Mouse (Mus musculus) midbrain, embryonic 16.5 days (tissue): Measurements from ENCODE around the gene Rspry1. TPM values are rescaled to one million over a fixed set of nuclear protein-coding genes. Genes with fewer than 3 reads are reported as not detected.

Source experiments
- ATAC-seq: fragments of 200-750 bp; cut with Nextera tagmentation; 2 replicates; pipeline ENCODE4 v1.8.0; 2017; ENCODE audit warnings: moderate TSS enrichment
- H3K27ac ChIP-seq: fragments of 300-500 bp; sonication (generic); 2 replicates; pipeline ENCODE4 v1.5.1; 2014; ENCODE audit warnings: mild to moderate bottlenecking, low read length, mixed read lengths
- H3K27me3 ChIP-seq: fragments of 300-500 bp; sonication (generic); 2 replicates; pipeline ENCODE4 v1.6.1; 2014; ENCODE audit warnings: low read depth, low read length, mixed read lengths; ENCODE audit not compliant: control insufficient read depth, insufficient read depth
- H3K36me3 ChIP-seq: fragments of 300-500 bp; sonication (generic); 2 replicates; pipeline ENCODE4 v1.6.1; 2014; ENCODE audit warnings: mild to moderate bottlenecking, low read length, moderate library complexity, mixed read lengths; ENCODE audit not compliant: control insufficient read depth, insufficient read depth
- H3K4me1 ChIP-seq: fragments of 300-500 bp; sonication (generic); 2 replicates; pipeline ENCODE4 v1.6.1; 2014; ENCODE audit warnings: mild to moderate bottlenecking, low read length, mixed read lengths; ENCODE audit not compliant: control insufficient read depth, insufficient read depth
- H3K4me2 ChIP-seq: fragments of 300-500 bp; sonication (generic); 2 replicates; pipeline ENCODE4 v1.6.1; 2014; ENCODE audit warnings: mild to moderate bottlenecking, low read length, mixed read lengths
- H3K4me3 ChIP-seq: fragments of 300-500 bp; sonication (generic); 2 replicates; pipeline ENCODE4 v1.5.1; 2014; ENCODE audit warnings: low read depth, mild to moderate bottlenecking, low read length, moderate library complexity, mixed read lengths
- H3K9ac ChIP-seq: fragments of 300-500 bp; sonication (generic); 2 replicates; pipeline ENCODE4 v1.6.1; 2014; ENCODE audit warnings: low read depth, low read length, mixed read lengths
- H3K9me3 ChIP-seq: fragments of 300-500 bp; sonication (generic); replicated peaks from 2 replicates; pipeline ENCODE4 v1.6.1; 2014; ENCODE audit warnings: mild to moderate bottlenecking, low read length, mixed read lengths; ENCODE audit not compliant: control insufficient read depth, poor library complexity, severe bottlenecking
- WGBS: fragments of 180-500 bp; shearing (Covaris S2); extraction: QIAGEN DNeasy Blood & Tissue Kit; methylation state at CpG from one replicate; pipeline ENCODE4 v1.1.7; 2014; 5-methylcytosine and 5-hydroxymethylcytosine counted together
- polyA plus RNA-seq: library from polyadenylated mRNA; unstranded; fragments of >200 nt; fragmentation: Nextera tagmentation; extraction: Ambion mirVana; gene quantifications from 2 replicates; pipeline ENCODE4 v1.2.1, GENCODE M21; 2015

Gene Rspry1
- polyA plus RNA-seq, 1 experiment from 2014 or later: 51.2 TPM

DNA sequence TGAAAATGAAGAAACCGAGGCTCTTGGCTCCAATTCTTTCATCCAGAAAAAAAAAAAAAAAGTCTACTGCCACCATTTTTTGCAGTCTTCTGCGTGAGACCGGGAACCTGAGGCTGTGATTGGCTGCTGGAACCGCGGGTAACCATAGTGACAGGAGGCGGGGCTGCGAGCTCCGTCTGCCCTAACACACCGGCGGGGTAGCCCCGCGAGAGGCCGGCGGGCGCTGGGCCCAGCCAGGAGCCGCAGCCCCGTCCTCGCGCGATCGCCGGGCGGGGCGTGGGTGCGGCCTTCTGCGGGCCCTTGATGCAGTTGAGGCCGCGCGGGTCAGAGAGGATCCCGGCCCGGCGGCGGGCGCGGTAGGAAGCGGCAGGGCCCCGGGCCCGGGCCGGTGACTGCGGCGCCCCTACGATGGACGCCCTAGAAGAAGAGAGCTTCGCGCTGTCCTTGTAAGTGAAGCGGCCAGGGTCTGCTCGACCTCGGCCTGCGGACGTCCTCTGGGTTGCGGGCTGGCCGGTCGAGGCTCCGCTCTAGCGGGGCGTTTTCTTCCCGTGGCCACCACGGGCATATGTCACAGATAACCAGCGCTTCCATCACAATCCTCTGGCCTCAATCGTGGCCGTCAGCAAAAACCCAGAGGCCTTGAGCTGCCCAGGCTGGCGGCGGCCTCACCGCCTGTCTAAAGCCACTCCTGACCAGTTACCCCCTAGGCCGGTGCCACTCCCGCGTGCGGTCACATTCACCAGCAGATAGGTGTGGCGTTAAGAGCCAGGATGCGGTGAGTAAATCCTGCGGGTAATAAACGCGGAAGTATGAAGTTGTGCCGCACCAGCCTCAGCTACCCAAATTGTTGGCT, 64.9 kb downstream of the Rspry1 start, which contains the start of gene Arl2bp:
TSS of gene Arl2bp (plus strand) at position 145 of the 853 bp plus-strand sequence.
- H3K9me3 ChIP-seq: no peaks in the 10 kb centered on the region
- peaks cover 13% of the 10 kb centered on the region for H3K4me1 ChIP-seq
- peak; percentile 99 for ATAC-seq
- H3K27me3 ChIP-seq: no peaks in the 10 kb centered on the region
- peak within 1 kb of the TSS; percentile 63 for H3K4me2 ChIP-seq
- WGBS: under 1% methylated on average over 74 of the region's 74 CpGs
- peak within 1 kb of the TSS; percentile 98 for H3K9ac ChIP-seq
- peaks cover 13% of the 10 kb centered on the region for H3K36me3 ChIP-seq
- H3K4me3 ChIP-seq: peak within 1 kb of the TSS; percentile 80
- H3K27ac ChIP-seq: peak within 1 kb of the TSS; percentile 97

GRCm38 (mm10) chr8:94674384-94674783, 72.6 kb downstream of the Rspry1 start:
- 0 out of 2 replicates have a peak, but pooled peaks cover 6% of the 10 kb centered on the region for H3K4me1 ChIP-seq
- H3K36me3 ChIP-seq: peaks cover 41% of the 10 kb centered on the region
- H3K4me2 ChIP-seq: no peak overlapping the region
- no peak overlapping the region for H3K4me3 ChIP-seq
- no peak for ATAC-seq
- H3K27ac ChIP-seq: no peak overlapping the region
- H3K9ac ChIP-seq: no peak overlapping the region
- 87% methylated on average over 5 of the region's 5 CpGs for WGBS
- no peaks in the 10 kb centered on the region for H3K27me3 ChIP-seq
- H3K9me3 ChIP-seq: no peaks in the 10 kb centered on the region

DNA sequence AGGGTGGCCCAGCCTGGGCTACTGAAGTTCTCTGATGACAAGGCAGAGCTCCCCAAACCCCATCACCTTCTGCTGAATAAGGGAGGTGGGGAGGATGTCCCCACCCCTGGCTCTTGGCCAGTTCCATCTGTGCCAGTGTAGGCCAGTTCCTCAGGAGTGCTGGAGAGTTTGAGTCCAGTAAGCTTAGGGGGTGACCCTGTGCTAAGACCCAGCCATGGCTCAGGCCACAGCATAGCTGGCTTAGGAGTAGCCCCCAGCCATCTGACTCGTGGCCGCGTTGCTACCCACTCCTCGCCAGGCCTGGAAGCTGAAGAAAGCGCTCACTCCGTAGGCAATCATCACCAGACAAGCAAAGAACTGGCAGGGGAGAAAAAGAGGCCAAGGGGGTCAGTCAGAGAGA, 74.2 kb downstream of the Rspry1 start:
- no peak overlapping the region for H3K27ac ChIP-seq
- H3K9me3 ChIP-seq: no peaks in the 10 kb centered on the region
- WGBS: 81% methylated on average over 6 of the region's 6 CpGs
- H3K4me3 ChIP-seq: no peak overlapping the region
- peaks cover 35% of the 10 kb centered on the region for H3K36me3 ChIP-seq
- H3K9ac ChIP-seq: no peak overlapping the region
- peak; percentile 26; the same call in 1 of the 2 replicates for ATAC-seq
- H3K4me1 ChIP-seq: 0 out of 2 replicates have a peak, but pooled peaks cover 6% of the 10 kb centered on the region
- no peak overlapping the region for H3K4me2 ChIP-seq
- no peaks in the 10 kb centered on the region for H3K27me3 ChIP-seq

- peak; percentile 26; the same call in 1 of the 2 replicates for ATAC-seq
- Histone ChIP-seq H3K4me1 (0 out of 2 replicates have a peak, but pooled peaks cover 6% of the 10 kb centered on the region), H3K4me3 (no peak overlapping the region), H3K27me3 (no peaks in the 10 kb centered on the region), H3K9ac (no peak overlapping the region), H3K9me3 (no peaks in the 10 kb centered on the region), H3K4me2 (no peak overlapping the region), H3K27ac (peak overlapping the region; percentile 50), H3K36me3 (peaks cover 13% of the 10 kb centered on the region)
- WGBS: 56% methylated on average over 9 of the region's 9 CpGs
Measured at GRCm38 (mm10) chr8:94678582-94678981, 76.8 kb downstream of the Rspry1 start.

DNA sequence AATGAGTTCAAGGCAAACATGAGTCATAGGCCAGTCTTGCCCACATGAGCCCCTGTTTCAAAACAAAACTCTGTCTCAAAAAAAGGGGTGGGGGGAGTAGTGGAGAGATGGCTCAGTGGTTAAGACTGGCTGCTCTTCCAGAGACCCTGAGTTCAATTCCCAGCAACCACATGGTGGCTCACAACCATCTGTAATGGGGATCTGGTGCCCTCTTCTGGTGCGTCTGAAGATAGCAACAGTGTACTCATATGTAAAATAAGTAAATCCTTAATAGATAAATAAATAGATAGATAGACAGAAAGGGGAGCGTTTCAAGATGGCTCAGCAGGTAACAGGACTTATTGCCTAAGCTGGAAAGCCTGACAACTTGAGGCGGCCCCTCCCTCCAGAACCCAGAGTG, 78.7 kb downstream of the Rspry1 start:
- Histone ChIP-seq H3K9me3 (no peaks in the 10 kb centered on the region), H3K9ac (no peak overlapping the region), H3K4me3 (no peak overlapping the region), H3K4me1 (0 out of 2 replicates have a peak, but pooled peaks cover 6% of the 10 kb centered on the region), H3K4me2 (no peak overlapping the region), H3K36me3 (0 out of 2 replicates have a peak, but pooled peaks cover 4% of the 10 kb centered on the region), H3K27ac (no peak overlapping the region), H3K27me3 (no peaks in the 10 kb centered on the region)
- WGBS: 84% methylated on average over 3 of the region's 3 CpGs
- ATAC-seq: no peak

DNA sequence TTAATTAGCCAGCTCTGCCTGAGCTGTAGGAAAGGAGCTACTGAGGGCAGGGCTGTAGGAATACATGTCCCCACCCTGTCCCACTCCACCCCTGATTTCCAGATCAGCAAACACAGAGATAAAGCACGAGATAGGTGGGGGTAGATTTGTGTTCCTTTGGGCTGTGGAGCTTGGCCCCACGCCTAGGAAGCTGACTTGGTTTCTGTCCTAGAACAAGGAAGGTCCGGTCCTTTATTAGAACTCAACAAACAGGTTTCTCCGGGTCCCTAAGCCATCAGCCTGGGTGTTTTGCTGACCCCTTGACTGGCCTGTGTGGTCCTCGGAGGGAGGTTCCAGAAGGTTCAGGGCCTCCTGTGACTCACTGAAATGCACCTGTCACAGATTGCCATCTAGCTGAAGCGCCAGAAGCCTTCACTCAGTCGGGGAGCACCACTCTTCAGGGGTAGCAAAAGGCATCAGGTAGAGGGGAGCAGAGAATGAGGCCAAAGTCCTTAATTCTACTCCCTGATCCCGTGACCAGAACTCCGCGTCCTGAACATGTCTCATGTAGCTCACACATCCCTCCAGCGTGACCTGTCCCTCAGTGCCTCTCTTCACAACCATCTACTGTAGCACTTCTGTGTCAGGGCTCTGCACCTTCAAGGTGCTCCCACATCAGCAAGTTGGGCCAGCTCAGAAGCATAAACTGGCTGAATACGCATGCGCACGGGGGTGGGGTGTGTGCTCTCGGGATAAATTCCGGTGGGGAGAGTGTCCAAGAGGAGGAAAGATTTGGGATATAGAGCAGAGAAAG, 81.2 kb downstream of the Rspry1 start:
- Histone ChIP-seq H3K4me1 (0 out of 2 replicates have a peak, but pooled peaks cover 6% of the 10 kb centered on the region), H3K27me3 (no peaks in the 10 kb centered on the region), H3K4me3 (no peak overlapping the region), H3K9ac (no peak overlapping the region), H3K36me3 (no peaks in the 10 kb centered on the region), H3K27ac (no peak overlapping the region), H3K4me2 (no peak overlapping the region), H3K9me3 (no peaks in the 10 kb centered on the region)
- WGBS: 82% methylated on average over 16 of the region's 16 CpGs
- ATAC-seq: no peak

DNA sequence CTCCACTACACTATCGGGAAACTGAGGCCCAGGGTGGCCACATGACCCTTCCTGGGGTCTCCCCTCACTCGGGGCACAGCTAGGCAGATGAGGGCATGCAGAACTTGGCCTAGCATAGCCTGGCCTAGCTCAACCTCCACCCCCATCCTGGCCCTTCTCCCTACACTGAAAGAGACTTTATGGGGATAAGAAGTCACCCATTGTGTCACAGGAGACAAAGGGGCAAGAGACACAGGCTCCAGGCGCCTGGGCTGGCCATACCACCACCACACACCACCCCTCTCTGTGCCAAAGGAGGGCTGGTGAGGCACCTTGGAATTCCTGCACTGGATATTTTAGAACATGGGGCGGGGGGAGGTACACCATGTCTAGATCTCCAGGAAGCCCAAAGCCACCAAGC, 82.5 kb downstream of the Rspry1 start:
- no peak for ATAC-seq
- 79% methylated on average over 4 of the region's 4 CpGs for WGBS

DNA sequence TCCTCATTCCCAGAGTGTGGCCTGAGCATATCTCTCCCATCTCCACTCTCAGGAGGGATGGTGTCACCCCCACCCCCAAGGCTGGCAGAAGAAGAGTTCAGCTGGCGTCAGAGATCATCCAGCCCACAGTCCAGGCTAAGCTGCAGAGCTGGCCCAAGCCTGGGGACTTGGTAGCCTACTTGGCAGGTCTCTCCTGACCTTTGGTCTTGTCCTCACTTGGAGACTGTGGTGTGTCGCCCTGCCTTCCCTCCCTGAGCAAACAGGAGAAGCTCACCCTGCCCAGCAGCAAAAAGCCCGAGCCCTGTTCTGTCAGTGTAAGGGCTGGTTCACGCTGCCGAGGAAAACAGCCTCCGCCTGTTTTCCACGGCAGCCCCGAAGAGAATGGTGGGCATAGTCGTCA, 84.2 kb downstream of the Rspry1 start:
- 70% methylated on average over 9 of the region's 9 CpGs for WGBS
- no peak overlapping the region for H3K9ac ChIP-seq
- H3K4me2 ChIP-seq: no peak overlapping the region
- H3K27ac ChIP-seq: no peak overlapping the region
- H3K27me3 ChIP-seq: no peaks in the 10 kb centered on the region
- H3K4me1 ChIP-seq: no peaks in the 10 kb centered on the region
- no peaks in the 10 kb centered on the region for H3K36me3 ChIP-seq
- ATAC-seq: no peak
- no peak overlapping the region for H3K4me3 ChIP-seq
- H3K9me3 ChIP-seq: no peaks in the 10 kb centered on the region

More for the DNA sequence above, 82.5 kb downstream of the Rspry1 start:
- Histone ChIP-seq H3K4me2 (no peak overlapping the region), H3K4me1 (no peaks in the 10 kb centered on the region), H3K27ac (no peak overlapping the region), H3K9ac (no peak overlapping the region), H3K9me3 (no peaks in the 10 kb centered on the region), H3K4me3 (no peak overlapping the region), H3K27me3 (no peaks in the 10 kb centered on the region), H3K36me3 (no peaks in the 10 kb centered on the region)
